Mouse (Mus musculus) left cerebral cortex, postnatal 25 days (tissue): ENCODE results near the gene Mybph. TPM values are rescaled to one million over a fixed set of nuclear protein-coding genes. Genes with fewer than 3 reads are reported as not detected.
"Not testable (repeated sequence)": the region's sequence is repeated elsewhere in the genome, so short reads cannot be mapped to it uniquely, and the experiment has no call there.

Experiments
- DNase-seq, 2 experiments: peaks; one replicate each; pipeline ENCODE4 v3.0.0; 2022; ENCODE audit warnings: low spot score in 2 of 2, mixed read lengths in 1 of 2
- intact Hi-C: fragments of 180-260 bp; cut with DNase I; formaldehyde crosslinking; loops from one replicate; pipeline ENCODE4 v1.15.1; 2025
- total RNA-seq, 2 experiments: library from RNA; stranded (reverse); gene quantifications; 2 replicates each; pipeline ENCODE4 v1.2.3; 2021

Mybph gene
- total RNA-seq, 2 experiments from 2014 or later, result 0.25 TPM; not detected in 1

DNA sequence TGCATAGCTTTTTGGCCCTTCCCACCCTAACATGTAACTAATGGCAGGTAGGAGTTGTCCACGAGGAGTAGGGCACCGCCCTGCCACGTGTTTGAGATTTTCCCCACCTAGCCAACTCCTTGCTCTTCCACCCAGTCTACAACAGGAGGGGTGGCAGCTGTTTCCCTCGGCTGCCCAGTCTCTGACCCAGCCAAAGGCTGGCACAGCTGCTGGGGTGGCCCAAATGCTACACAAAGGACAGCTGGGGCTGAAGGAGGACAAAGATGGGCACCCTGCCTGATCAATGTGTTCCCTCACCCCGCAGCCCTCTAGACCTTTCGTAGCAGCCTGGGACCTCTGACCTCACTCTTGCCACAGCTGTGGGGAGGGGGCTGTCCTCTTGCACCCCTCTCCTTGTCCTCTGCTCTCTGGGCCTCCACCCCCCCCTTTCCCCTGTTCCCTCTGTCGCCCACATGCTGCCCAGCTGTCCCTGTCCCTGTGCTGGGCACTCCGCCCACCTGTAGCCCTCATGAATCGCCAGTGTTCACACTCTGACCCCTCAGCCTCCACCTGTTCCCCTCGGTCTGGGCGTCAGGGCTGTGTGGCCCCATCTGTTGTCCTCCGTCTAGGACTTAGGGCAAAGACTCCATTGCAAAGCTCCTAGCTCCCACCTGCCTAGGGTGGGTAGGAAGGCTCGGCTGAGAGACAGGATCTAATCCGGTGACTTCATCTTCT lies 51.9 kb downstream of the Mybph start:
- intact Hi-C loops, result loop anchor here (2.0 kb wide), 1 partner anchor 48 kb away; no protein-coding TSS in a partner anchor
- DNase-seq, result no peak

DNA sequence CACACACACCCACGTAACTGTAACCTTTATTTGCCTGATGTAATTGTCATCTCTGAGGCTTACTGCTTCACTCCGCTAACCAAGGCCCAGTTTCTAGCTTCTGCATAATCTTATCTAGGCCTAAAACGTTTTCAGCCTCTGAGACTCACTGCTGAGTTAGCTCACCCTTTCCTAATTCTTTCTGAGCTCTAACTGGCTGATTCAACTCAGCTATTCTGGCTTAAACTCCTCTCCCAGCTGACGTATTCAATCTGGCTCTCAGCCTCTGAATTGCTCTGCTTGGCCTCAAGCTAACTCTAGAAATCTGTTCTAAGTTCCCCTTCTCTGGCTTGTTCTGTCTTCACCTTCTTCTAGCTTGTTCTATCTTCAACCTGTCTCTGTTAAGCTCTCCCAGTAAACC lies 53.3 kb downstream of the Mybph start:
- intact Hi-C loops, result no loop called here
- peak in 1 of 2 experiments; percentile 68 for DNase-seq

GRCm38 (mm10) chr1:134249681-134250080 lies 56.4 kb downstream of the Mybph start:
- DNase-seq, intact Hi-C loops: not testable (repeated sequence)

Other genes with a start within 250 kb of the Mybph start
- 10 to 100 TPM; 17.0 to 22.0 TPM for gene Fmod, start 156.2 kb upstream of the Mybph start, total RNA-seq
- gene Btg2, start 114.3 kb upstream of the Mybph start, total RNA-seq, result 10 to 100 TPM; 15.1 to 29.0 TPM
- gene Chit1, start 82.2 kb upstream of the Mybph start, total RNA-seq, result not detected
- gene Chil1, start 11.3 kb upstream of the Mybph start, total RNA-seq, result 10 to 100 TPM in 1 of 2 experiments, 1 to 10 TPM in 1; 9.1 to 11.6 TPM
- gene Adora1, start 42.0 kb downstream of the Mybph start, total RNA-seq, result 100 to 1,000 TPM; 195 to 200 TPM
- not detected for gene Myog, start 96.5 kb downstream of the Mybph start, total RNA-seq
- gene Ppfia4, start 139.5 kb downstream of the Mybph start, total RNA-seq, result 10 to 100 TPM; 43.3 to 49.4 TPM
- gene Tmem183a, start 168.5 kb downstream of the Mybph start, total RNA-seq, result 10 to 100 TPM; 67.2 to 72.9 TPM
- not detected for gene 4933406M09Rik, start 192.5 kb downstream of the Mybph start, total RNA-seq
- gene Cyb5r1, start 212.1 kb downstream of the Mybph start, total RNA-seq, result 10 to 100 TPM; 15.8 to 16.6 TPM
- gene Adipor1, start 221.9 kb downstream of the Mybph start, total RNA-seq, result 10 to 100 TPM; 62.3 to 63.5 TPM